Mouse (Mus musculus) midbrain, embryonic 11.5 days (tissue): Measurements from ENCODE around the gene Rapgef6. TPM values are rescaled to one million over a fixed set of nuclear protein-coding genes. Genes with fewer than 3 reads are reported as not detected.

Experiments
- ATAC-seq: fragments of 200-750 bp; cut with Nextera tagmentation; 2 replicates; pipeline ENCODE4 v1.8.0; 2017; ENCODE audit warnings: moderate TSS enrichment, moderate library complexity; ENCODE audit not compliant: low FRiP score
- DNase-seq: peaks from one replicate; pipeline ENCODE4 v3.0.0; 2015; ENCODE audit warnings: low spot score; ENCODE audit errors: missing footprints
- H3K27ac ChIP-seq: fragments of 300-500 bp; sonication (generic); 2 replicates; pipeline ENCODE4 v1.5.1; 2014; ENCODE audit warnings: low read depth, low read length
- H3K27me3 ChIP-seq: fragments of 300-500 bp; sonication (generic); 2 replicates; pipeline ENCODE4 v1.6.1; 2014; ENCODE audit warnings: mild to moderate bottlenecking, low read length, moderate library complexity, mixed read lengths; ENCODE audit not compliant: control insufficient read depth, insufficient read depth
- H3K36me3 ChIP-seq: fragments of 300-500 bp; sonication (generic); 2 replicates; pipeline ENCODE4 v1.6.1; 2014; ENCODE audit warnings: mild to moderate bottlenecking, low read length, moderate library complexity, mixed read lengths; ENCODE audit not compliant: control insufficient read depth, insufficient read depth
- H3K4me1 ChIP-seq: fragments of 300-500 bp; sonication (generic); 2 replicates; pipeline ENCODE4 v1.6.1; 2014; ENCODE audit warnings: low read length; ENCODE audit not compliant: control insufficient read depth, insufficient read depth
- H3K4me2 ChIP-seq: fragments of 300-500 bp; sonication (generic); 2 replicates; pipeline ENCODE4 v1.6.1; 2014; ENCODE audit warnings: mild to moderate bottlenecking, moderate library complexity
- H3K4me3 ChIP-seq: fragments of 300-500 bp; sonication (generic); 2 replicates; pipeline ENCODE4 v1.5.1; 2014; ENCODE audit warnings: low read depth, low read length
- H3K9ac ChIP-seq: fragments of 300-500 bp; sonication (generic); 2 replicates; pipeline ENCODE4 v1.6.1; 2014; ENCODE audit warnings: low read length
- H3K9me3 ChIP-seq: fragments of 300-500 bp; sonication (generic); 2 replicates; pipeline ENCODE4 v1.6.1; 2016; ENCODE audit warnings: low read length; ENCODE audit not compliant: control insufficient read depth
- WGBS: fragments of 180-500 bp; shearing (Covaris S2); extraction: QIAGEN DNeasy Blood & Tissue Kit; methylation state at CpG from one replicate; pipeline ENCODE4 v1.1.7; 2014; 5-methylcytosine and 5-hydroxymethylcytosine counted together
- microRNA-seq: library from miRNA; unstranded; fragments of <30 nt; microRNA quantifications from one replicate; pipeline ENCODE4, GENCODE M21; 2017
- polyA plus RNA-seq: library from polyadenylated mRNA; unstranded; fragments of >200 nt; fragmentation: Nextera tagmentation; extraction: Ambion mirVana; gene quantifications from 2 replicates; pipeline ENCODE4 v1.2.1, GENCODE M21; 2014

Rapgef6 gene
- polyA plus RNA-seq, 1 experiment from 2014 or later = 24.9 TPM

- 97% methylated on average over 2 of the region's 2 CpGs for WGBS
- 0 out of 2 replicates have a peak, but pooled peaks cover 2% of the 10 kb centered on the region for H3K4me1 ChIP-seq
- no peak overlapping the region for H3K4me3 ChIP-seq
- DNase-seq (no peak), ATAC-seq (no peak)
- H3K4me2 ChIP-seq = no peak overlapping the region
- H3K27ac ChIP-seq = no peak overlapping the region
- H3K36me3 ChIP-seq = peaks cover 3% of the 10 kb centered on the region
- no peak overlapping the region for H3K9ac ChIP-seq
- H3K9me3 ChIP-seq = no peaks in the 10 kb centered on the region
- H3K27me3 ChIP-seq = no peaks in the 10 kb centered on the region
These were observed 218.7 kb downstream of the Rapgef6 start for GRCm38 (mm10) chr11:54741330-54741729.

GRCm38 (mm10) chr11:54744231-54744630, 221.6 kb downstream of the Rapgef6 start:
- Histone ChIP-seq H3K4me1 (no peaks in the 10 kb centered on the region), H3K4me2 (no peak overlapping the region), H3K36me3 (peaks cover 3% of the 10 kb centered on the region), H3K4me3 (no peak overlapping the region), H3K27me3 (no peaks in the 10 kb centered on the region), H3K9ac (no peak overlapping the region), H3K27ac (no peak overlapping the region), H3K9me3 (no peaks in the 10 kb centered on the region)
- no peak for ATAC-seq
- no peak for DNase-seq
- 89% methylated on average over 1 of the region's 1 CpGs for WGBS

Small RNA genes within 50 kb of the gene (microRNA-seq; reads per million reads assigned to microRNA genes)
- gene Gm26116 = not detected

Other genes with a start within 250 kb of the Rapgef6 start
- gene Acsl6, start 219.0 kb upstream of the Rapgef6 start, polyA plus RNA-seq = 20.4 and 22.4 TPM in 2 replicates
- not detected in 2 replicates for gene Meikin, start 152.2 kb upstream of the Rapgef6 start, polyA plus RNA-seq
- 13.0 and 15.3 TPM in 2 replicates for gene Fnip1, start 84.6 kb upstream of the Rapgef6 start, polyA plus RNA-seq